Mouse (Mus musculus): ENCODE measurements at regions not wholly inside any gene's neighbourhood (a gene's known extent, or its start where the extent isn't known, plus 50 kb on each side); places are given as distances from the start of the nearest gene placed in this dataset.

DNA sequence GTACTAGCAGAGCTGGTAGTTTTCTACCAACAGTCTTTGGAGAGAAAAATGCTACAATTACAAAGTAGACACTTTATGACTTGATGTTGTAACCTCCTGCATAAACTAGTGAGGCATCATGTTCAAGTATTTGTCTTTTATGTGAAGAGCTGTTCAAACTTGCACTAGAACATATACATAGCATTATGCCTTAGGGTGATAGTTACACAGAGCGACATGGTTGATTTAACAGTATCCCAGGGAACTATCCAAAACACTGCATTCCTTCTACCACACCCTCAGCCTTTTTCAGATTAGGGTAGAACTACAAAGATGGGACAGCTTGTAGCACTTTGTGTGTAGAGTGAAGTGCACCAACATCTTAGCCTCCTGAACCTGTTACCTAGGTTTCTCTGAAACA, 220.0 kb upstream of the Cblb start:
- no peaks in the 10 kb centered on the region for H3K4me1 ChIP-seq
- no peaks in the 10 kb centered on the region; the same call in 1 of the 2 replicates for H3K9me3 ChIP-seq (replicated peaks)
- no peak overlapping the region for H3K4me3 ChIP-seq (replicated peaks)
- ATAC-seq (replicated peaks; ENCODE audit: low FRiP score): no peak
- no peak overlapping the region for H3K27ac ChIP-seq
- H3K9ac ChIP-seq: no peak overlapping the region
- 93% methylated on average over 1 of the region's 1 CpGs for WGBS
- no peak overlapping the region for H3K4me2 ChIP-seq
- H3K36me3 ChIP-seq: no peaks in the 10 kb centered on the region
- no peaks in the 10 kb centered on the region for H3K27me3 ChIP-seq

DNA sequence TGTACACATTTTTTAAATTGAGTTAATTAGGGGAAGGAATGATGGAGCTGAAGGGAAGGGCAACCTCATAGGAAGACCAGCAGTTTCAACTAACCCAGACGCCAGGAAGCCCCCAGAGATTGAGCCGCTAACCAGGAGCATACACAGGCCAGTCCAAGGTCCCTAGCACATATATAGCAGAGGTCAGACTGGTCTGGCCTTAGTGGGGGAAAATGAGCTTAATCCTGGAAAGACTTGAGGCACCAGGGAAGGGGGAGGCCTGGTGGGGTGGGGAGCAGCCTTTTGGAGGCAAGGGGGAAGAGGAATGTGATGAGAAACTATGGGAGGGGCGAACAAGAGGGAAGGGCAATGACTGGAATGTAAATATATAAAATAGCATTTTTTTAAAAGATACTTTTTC, 188.3 kb upstream of the Cblb start:
- no peaks in the 10 kb centered on the region for H3K9me3 ChIP-seq (replicated peaks)
- H3K9ac ChIP-seq: no peak overlapping the region
- no peaks in the 10 kb centered on the region for H3K27me3 ChIP-seq
- no peaks in the 10 kb centered on the region for H3K36me3 ChIP-seq
- H3K4me2 ChIP-seq: no peak overlapping the region
- 84% methylated on average over 3 of the region's 3 CpGs for WGBS
- no peak overlapping the region for H3K27ac ChIP-seq
- ATAC-seq (replicated peaks; ENCODE audit: low FRiP score): no peak
- no peak overlapping the region for H3K4me3 ChIP-seq (replicated peaks)
- no peaks in the 10 kb centered on the region for H3K4me1 ChIP-seq

DNA sequence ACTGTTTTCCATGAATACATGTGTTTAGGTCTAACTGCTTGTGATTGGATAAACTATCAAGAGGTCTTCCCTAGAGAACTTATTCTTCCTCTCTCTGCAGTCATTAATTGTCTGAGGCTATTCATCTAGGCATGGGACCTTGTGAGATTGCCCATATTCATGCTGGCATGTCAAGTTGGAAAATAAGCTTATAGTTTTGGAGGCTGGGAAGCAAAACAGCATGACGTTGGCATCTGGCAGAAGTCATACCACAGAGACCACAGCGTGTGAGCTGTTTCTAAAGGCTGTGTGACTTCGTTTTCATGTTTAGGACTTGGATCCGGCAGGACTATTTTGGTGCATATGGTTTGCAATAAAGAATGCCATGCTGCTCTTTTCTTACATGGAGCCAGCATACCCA, 185.5 kb upstream of the Cblb start:
- 89% methylated on average over 4 of the region's 4 CpGs for WGBS
- H3K27ac ChIP-seq: no peak overlapping the region
- H3K4me3 ChIP-seq (replicated peaks): no peak overlapping the region
- no peaks in the 10 kb centered on the region for H3K27me3 ChIP-seq
- no peak for ATAC-seq (replicated peaks; ENCODE audit: low FRiP score)
- H3K9ac ChIP-seq: no peak overlapping the region
- H3K4me1 ChIP-seq: no peaks in the 10 kb centered on the region
- no peaks in the 10 kb centered on the region for H3K9me3 ChIP-seq (replicated peaks)
- no peak overlapping the region for H3K4me2 ChIP-seq
- H3K36me3 ChIP-seq: no peaks in the 10 kb centered on the region

DNA sequence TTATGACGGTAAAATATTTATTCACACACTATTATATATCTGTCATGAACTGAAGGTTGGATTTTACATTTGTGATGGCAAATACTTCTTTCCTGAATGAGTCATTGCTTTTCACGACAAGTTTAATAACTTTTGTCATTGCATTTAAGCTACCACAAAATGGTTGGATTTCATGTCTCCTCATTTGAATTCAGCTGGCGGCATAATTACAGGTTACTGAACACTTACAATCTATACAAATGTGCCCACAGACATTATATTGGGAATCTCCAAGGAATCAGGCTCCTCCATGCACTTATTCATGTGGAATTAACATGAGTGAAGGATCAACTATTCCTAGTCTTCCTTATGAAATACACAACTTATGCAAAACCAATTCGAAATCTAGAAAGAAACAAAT, 150.3 kb upstream of the Cblb start:
- H3K4me1 ChIP-seq: no peaks in the 10 kb centered on the region
- WGBS: 86% methylated on average over 4 of the region's 4 CpGs
- no peaks in the 10 kb centered on the region for H3K36me3 ChIP-seq
- no peaks in the 10 kb centered on the region for H3K9me3 ChIP-seq (replicated peaks)
- no peak overlapping the region for H3K4me3 ChIP-seq (replicated peaks)
- H3K4me2 ChIP-seq: no peak overlapping the region
- H3K9ac ChIP-seq: no peak overlapping the region
- no peak overlapping the region for H3K27ac ChIP-seq
- no peak for ATAC-seq (replicated peaks; ENCODE audit: low FRiP score)
- H3K27me3 ChIP-seq: no peaks in the 10 kb centered on the region

DNA sequence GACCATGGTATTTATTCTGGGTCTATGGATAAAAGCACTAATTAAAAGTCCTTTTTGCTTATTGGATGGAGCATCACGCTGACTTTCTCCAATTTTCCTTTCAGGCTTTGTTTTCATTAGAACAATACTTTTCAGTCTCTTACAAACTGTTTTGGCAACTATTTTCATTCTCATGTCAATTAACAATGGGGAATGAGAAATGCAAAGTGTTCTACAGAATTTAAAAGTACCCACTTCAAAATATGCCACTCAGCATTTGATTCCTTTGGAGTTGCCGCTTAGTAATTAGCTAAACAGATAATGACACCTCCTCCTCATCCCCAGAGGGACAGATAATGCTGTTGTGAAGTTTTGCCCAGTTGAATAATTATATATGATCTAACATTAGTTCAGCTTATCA, 149.9 kb upstream of the Cblb start:
- H3K4me1 ChIP-seq: no peaks in the 10 kb centered on the region
- no peaks in the 10 kb centered on the region for H3K27me3 ChIP-seq
- no peak overlapping the region for H3K4me2 ChIP-seq
- H3K36me3 ChIP-seq: no peaks in the 10 kb centered on the region
- WGBS: 88% methylated on average over 2 of the region's 2 CpGs
- H3K4me3 ChIP-seq (replicated peaks): no peak overlapping the region
- ATAC-seq (replicated peaks; ENCODE audit: low FRiP score): no peak
- H3K27ac ChIP-seq: no peak overlapping the region
- H3K9me3 ChIP-seq (replicated peaks): no peaks in the 10 kb centered on the region
- H3K9ac ChIP-seq: no peak overlapping the region

DNA sequence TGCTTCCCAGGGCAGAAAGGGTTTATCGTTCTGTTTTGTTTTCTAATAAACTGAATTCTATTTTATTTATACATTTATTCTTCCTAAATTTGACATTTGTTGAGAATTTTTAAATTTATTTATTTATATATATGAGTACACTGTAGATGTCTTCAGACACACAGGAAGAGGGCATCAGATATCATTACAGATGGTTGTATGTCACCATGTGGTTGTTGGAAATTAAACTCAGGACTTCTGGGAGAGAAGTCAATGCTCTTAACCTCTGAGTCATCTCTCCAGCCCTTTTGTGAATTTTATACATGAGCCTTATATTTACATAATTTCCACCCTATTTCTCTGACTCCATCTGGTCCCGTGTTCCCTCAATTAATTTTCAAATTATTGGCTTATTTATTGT, 147.2 kb upstream of the Cblb start:
- H3K36me3 ChIP-seq: no peaks in the 10 kb centered on the region
- 86% methylated on average over 2 of the region's 2 CpGs for WGBS
- no peaks in the 10 kb centered on the region for H3K27me3 ChIP-seq
- no peaks in the 10 kb centered on the region for H3K4me1 ChIP-seq
- H3K9ac ChIP-seq: no peak overlapping the region
- no peak overlapping the region for H3K4me3 ChIP-seq (replicated peaks)
- H3K4me2 ChIP-seq: no peak overlapping the region
- no peak overlapping the region for H3K27ac ChIP-seq
- no peaks in the 10 kb centered on the region for H3K9me3 ChIP-seq (replicated peaks)
- ATAC-seq (replicated peaks; ENCODE audit: low FRiP score): no peak

DNA sequence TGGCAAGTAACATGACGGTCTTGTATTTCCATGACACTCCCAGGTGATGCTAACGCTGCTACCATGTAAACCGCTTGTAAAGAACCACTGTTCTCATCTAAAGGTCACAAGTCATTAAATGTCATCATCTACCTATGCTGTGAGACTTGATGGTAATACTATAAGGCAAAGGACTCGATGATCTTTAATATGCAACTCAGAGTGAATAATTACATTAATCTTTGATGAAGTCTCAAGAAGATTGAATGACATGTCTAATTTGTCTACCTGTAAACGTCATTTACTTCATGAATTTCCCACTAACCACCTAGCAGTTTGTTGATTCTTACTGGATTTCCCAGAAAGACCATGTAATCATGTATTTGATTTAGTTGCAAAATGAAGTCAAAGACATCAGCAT, 143.5 kb upstream of the Cblb start:
- Histone ChIP-seq H3K27ac (no peak overlapping the region), H3K4me2 (no peak overlapping the region), H3K9ac (no peak overlapping the region), H3K4me3 (replicated peaks) (no peak overlapping the region), H3K4me1 (no peaks in the 10 kb centered on the region), H3K9me3 (replicated peaks) (no peaks in the 10 kb centered on the region), H3K27me3 (no peaks in the 10 kb centered on the region), H3K36me3 (no peaks in the 10 kb centered on the region)
- WGBS: 86% methylated on average over 5 of the region's 5 CpGs
- ATAC-seq (replicated peaks; ENCODE audit: low FRiP score): no peak

DNA sequence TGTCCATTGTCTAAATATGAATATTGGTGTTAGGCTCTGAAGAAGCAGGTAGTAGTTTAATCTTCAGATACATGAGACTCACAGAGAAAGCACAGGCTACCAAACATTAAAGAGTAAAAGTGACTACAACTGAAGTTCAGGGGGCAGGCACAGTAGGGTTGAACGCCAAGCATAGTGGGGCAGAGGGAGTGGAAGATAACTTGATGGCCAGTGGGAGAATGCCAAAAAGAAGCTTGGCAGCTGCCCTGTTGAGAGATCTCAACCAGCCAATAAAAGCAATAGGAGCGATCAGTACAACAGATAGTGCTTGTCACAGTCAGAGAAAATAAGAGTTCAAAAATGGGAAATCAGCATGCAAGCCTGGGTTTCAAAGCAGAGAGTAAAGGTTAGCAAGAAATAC, 125.4 kb upstream of the Cblb start:
- Histone ChIP-seq H3K4me3 (replicated peaks) (no peak overlapping the region), H3K4me1 (no peaks in the 10 kb centered on the region), H3K9me3 (replicated peaks) (0 out of 2 replicates have a peak, but pooled peaks cover 3% of the 10 kb centered on the region), H3K27ac (no peak overlapping the region), H3K27me3 (no peaks in the 10 kb centered on the region), H3K4me2 (no peak overlapping the region), H3K36me3 (no peaks in the 10 kb centered on the region), H3K9ac (no peak overlapping the region)
- no peak for ATAC-seq (replicated peaks; ENCODE audit: low FRiP score)
- 88% methylated on average over 2 of the region's 2 CpGs for WGBS

DNA sequence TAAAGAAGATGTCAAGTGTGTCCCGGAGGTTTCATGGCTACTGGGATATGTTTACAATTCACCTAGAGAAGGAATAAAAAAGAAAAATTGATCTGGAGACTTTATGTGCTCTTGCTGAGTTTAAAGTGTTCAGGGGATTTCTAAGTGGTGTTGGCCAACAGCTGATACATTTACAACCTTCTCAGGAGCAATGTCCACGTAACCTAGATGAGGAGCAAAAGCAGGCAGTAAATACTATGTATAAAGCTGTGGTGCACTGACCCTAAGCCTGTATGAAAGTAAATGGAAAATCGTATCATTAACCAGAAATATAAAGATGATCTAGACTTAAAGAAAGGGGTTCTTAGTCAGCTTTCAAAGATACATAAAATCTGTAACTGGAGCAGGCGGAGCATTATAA, 124.3 kb upstream of the Cblb start:
- Histone ChIP-seq H3K27me3 (no peaks in the 10 kb centered on the region), H3K4me1 (no peaks in the 10 kb centered on the region), H3K9me3 (replicated peaks) (no peaks in the 10 kb centered on the region), H3K9ac (no peak overlapping the region), H3K4me2 (no peak overlapping the region), H3K4me3 (replicated peaks) (no peak overlapping the region), H3K27ac (no peak overlapping the region), H3K36me3 (no peaks in the 10 kb centered on the region)
- WGBS: 84% methylated on average over 4 of the region's 4 CpGs
- ATAC-seq (replicated peaks; ENCODE audit: low FRiP score): no peak

DNA sequence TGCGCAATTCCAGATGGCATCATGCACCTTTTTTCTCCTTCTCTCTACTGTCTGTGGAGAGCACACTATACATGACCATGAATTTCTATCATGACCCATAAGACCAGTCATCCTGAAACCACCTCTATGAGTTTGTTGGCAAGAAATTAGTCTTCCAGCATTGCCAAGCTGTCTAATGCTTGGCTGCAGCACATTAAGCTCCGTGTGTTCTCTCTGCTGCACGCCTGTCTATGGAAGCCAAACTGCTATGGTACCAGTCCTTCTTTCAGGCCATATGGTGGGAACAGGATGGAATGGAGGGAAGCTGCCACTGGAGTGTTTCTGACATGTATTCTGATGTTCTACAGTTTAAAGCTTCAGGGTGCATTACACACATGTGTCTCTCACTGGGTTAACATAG, 121.0 kb upstream of the Cblb start:
- H3K4me2 ChIP-seq: no peak overlapping the region
- H3K36me3 ChIP-seq: no peaks in the 10 kb centered on the region
- no peaks in the 10 kb centered on the region for H3K9me3 ChIP-seq (replicated peaks)
- no peak overlapping the region for H3K9ac ChIP-seq
- no peak overlapping the region for H3K4me3 ChIP-seq (replicated peaks)
- H3K27me3 ChIP-seq: no peaks in the 10 kb centered on the region
- ATAC-seq (replicated peaks; ENCODE audit: low FRiP score): no peak
- WGBS: 93% methylated on average over 3 of the region's 3 CpGs
- H3K4me1 ChIP-seq: no peaks in the 10 kb centered on the region
- H3K27ac ChIP-seq: no peak overlapping the region

DNA sequence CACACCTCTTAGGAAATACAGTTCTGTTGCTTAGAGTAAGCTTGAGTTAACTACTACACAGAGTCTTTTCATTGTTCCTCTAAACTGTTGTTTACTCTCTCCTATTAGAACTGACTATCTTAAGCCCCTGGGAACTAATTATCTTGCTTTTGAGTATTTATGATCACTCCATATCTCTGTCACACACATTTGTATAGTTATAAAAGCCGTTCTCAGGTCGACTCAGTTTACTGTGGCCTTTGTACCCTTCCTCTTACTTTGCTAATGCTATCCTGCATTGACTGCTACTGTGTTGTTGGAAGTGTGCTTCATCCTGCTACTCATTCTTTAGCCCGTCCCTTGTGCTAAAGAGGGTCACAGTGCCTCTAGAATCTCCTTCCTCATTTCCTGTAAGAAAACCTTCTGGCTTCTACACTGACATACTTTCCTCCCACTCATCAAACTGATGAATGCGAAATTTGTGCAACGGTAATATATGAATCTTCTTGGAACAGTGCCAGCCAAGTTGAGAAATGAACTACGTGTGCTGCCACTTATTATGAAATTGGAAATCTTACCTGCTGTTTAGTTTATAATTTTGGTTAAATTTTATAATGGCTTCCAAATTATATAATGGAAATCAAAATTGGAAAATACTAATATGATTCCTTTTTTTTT, 119.8 kb upstream of the Cblb start:
- H3K9ac ChIP-seq: no peak overlapping the region
- ATAC-seq (replicated peaks; ENCODE audit: low FRiP score): no peak

DNA sequence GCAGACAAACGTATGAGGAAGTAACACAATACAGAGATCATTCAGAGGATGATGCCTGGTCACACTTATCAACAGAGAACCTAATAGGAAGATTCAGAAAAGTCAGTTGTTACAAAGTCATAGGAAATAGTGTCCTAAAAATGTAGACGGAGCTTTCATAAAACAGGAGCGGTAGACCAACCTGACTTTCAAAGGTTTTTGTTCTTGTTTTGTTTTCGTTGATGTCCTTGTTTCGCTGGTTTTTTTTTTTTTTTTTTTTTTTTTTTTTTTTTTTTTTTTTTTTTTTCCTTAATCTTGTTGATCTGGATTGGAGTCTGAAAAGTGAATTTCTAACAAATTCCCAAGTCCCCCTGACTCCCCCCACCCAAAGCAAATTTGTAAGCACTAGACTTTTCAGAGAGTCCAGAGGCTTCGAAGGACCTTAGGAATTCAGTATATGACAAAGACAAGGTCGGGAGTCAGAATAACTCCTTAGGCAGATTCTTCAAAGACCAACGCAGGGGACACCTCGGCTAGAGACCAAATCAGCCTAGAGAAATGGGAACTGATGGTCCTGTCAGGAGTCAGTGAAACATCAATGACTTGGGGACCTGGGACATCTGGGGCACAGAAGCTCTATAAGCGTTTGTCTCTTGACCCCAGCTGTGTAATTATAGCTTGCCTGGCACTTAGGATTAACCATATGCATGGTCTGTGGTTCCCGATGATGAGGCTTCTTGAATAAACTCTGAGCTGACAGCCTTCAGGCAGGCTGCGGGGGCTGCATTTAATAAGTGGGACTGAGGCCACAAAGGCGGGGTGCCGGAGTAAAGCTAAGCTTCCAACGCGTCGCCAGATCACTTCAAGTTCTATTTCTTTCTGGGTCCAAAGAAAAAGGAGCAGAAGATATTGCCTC, 115.7 kb upstream of the Cblb start:
- H3K27ac ChIP-seq: no peak overlapping the region
- H3K9me3 ChIP-seq (replicated peaks): no peaks in the 10 kb centered on the region
- 0 out of 2 replicates have a peak, but pooled peaks cover 3% of the 10 kb centered on the region for H3K4me1 ChIP-seq
- H3K36me3 ChIP-seq: no peaks in the 10 kb centered on the region
- no peak overlapping the region for H3K4me2 ChIP-seq
- no peak overlapping the region for H3K4me3 ChIP-seq (replicated peaks)
- no peak for ATAC-seq (replicated peaks; ENCODE audit: low FRiP score)
- no peak overlapping the region for H3K9ac ChIP-seq
- 67% methylated on average over 17 of the region's 17 CpGs for WGBS
- H3K27me3 ChIP-seq: no peaks in the 10 kb centered on the region

More for the DNA sequence above, 119.8 kb upstream of the Cblb start:
- Histone ChIP-seq H3K4me3 (replicated peaks) (no peak overlapping the region), H3K4me2 (no peak overlapping the region), H3K27ac (no peak overlapping the region), H3K9me3 (replicated peaks) (no peaks in the 10 kb centered on the region), H3K36me3 (no peaks in the 10 kb centered on the region), H3K27me3 (no peaks in the 10 kb centered on the region), H3K4me1 (0 out of 2 replicates have a peak, but pooled peaks cover 3% of the 10 kb centered on the region)
- 55% methylated on average over 6 of the region's 6 CpGs for WGBS

All from kidney, embryonic 15.5 days (tissue).